Mouse (Mus musculus) megakaryocyte-erythroid progenitor cell, adult 5 weeks (primary cell): ENCODE results near the gene Olfr364-ps1. TPM values are rescaled to one million over a fixed set of nuclear protein-coding genes. Genes with fewer than 3 reads are reported as not detected.

ENCODE experiments used
- polyA plus RNA-seq: library from polyadenylated mRNA; stranded (reverse); fragments of >175 nt; gene quantifications from 2 replicates; pipeline ENCODE4 v1.2.3, GENCODE M21; 2012

Olfr364-ps1 gene
- not detected in 2 replicates for polyA plus RNA-seq

GRCm38 (mm10) chr2:37139022-37139421 lies at the start of gene Olfr364-ps1:
Gene Olfr364-ps1, plus strand, starts transcription at chr2:37139322.

GRCm38 (mm10) chr2:37117810-37118209 lies 21.3 kb upstream of the Olfr364-ps1 start, which contains the start of gene Olfr362:
Gene Olfr362, minus strand, starts transcription at chr2:37117910.

GRCm38 (mm10) chr2:37187898-37188297 lies 48.8 kb downstream of the Olfr364-ps1 start, which contains the start of gene Olfr365:
Gene Olfr365, plus strand, starts transcription at chr2:37188198.

Other genes starting within 250 kb of the Olfr364-ps1 start
- gene Olfr353, start 246.4 kb upstream of the Olfr364-ps1 start, polyA plus RNA-seq, result not detected in 2 replicates
- gene Olfr354, start 233.6 kb upstream of the Olfr364-ps1 start, polyA plus RNA-seq, result not detected in 2 replicates
- gene Olfr355, start 210.4 kb upstream of the Olfr364-ps1 start, polyA plus RNA-seq, result not detected in 2 replicates
- gene Olfr356, start 202.2 kb upstream of the Olfr364-ps1 start, polyA plus RNA-seq, result not detected in 2 replicates
- not detected in 2 replicates for gene Olfr357, start 145.5 kb upstream of the Olfr364-ps1 start, polyA plus RNA-seq
- not detected in 2 replicates for gene Olfr358, start 130.0 kb upstream of the Olfr364-ps1 start, polyA plus RNA-seq
- not detected in 2 replicates for gene Olfr360, start 73.6 kb upstream of the Olfr364-ps1 start, polyA plus RNA-seq
- gene Olfr361, start 50.0 kb upstream of the Olfr364-ps1 start, polyA plus RNA-seq, result not detected in 2 replicates
- gene Olfr362, start 21.4 kb upstream of the Olfr364-ps1 start, polyA plus RNA-seq, result not detected in 2 replicates
- not detected in 2 replicates for gene Olfr365, start 48.9 kb downstream of the Olfr364-ps1 start, polyA plus RNA-seq
- not detected in 2 replicates for gene Olfr366, start 72.3 kb downstream of the Olfr364-ps1 start, polyA plus RNA-seq
- not detected in 2 replicates for gene Olfr368, start 187.2 kb downstream of the Olfr364-ps1 start, polyA plus RNA-seq
- 10.5 and 16.6 TPM in 2 replicates for gene Pdcl, start 220.0 kb downstream of the Olfr364-ps1 start, polyA plus RNA-seq